Mouse (Mus musculus) forebrain, embryonic 14.5 days (tissue): ENCODE results near the gene Foxn3. TPM values are rescaled to one million over a fixed set of nuclear protein-coding genes. Genes with fewer than 3 reads are reported as not detected.

Experiments
- ATAC-seq: fragments of 200-750 bp; cut with Nextera tagmentation; 2 replicates; pipeline ENCODE4 v1.8.0; 2017; ENCODE audit warnings: mild to moderate bottlenecking, moderate library complexity
- DNase-seq: peaks from one replicate; pipeline ENCODE4 v3.0.0-alpha.2; 2015; ENCODE audit warnings: low spot score
- H3K27ac ChIP-seq: fragments of 300-500 bp; sonication (generic); 2 replicates; pipeline ENCODE4 v1.5.1; 2014; ENCODE audit warnings: low read depth, mild to moderate bottlenecking, control low read depth, low read length, moderate library complexity
- H3K27me3 ChIP-seq: fragments of 300-500 bp; sonication (generic); replicated peaks from 2 replicates; pipeline ENCODE4 v1.6.1; 2014; ENCODE audit warnings: low read length, control low read depth, mixed read lengths; ENCODE audit not compliant: control insufficient read depth, insufficient read depth
- H3K36me3 ChIP-seq: fragments of 300-500 bp; sonication (generic); 2 replicates; pipeline ENCODE4 v1.6.1; 2014; ENCODE audit warnings: low read length, control low read depth; ENCODE audit not compliant: control insufficient read depth, insufficient read depth
- H3K4me1 ChIP-seq: fragments of 300-500 bp; sonication (generic); 2 replicates; pipeline ENCODE4 v1.6.1; 2014; ENCODE audit warnings: antibody characterized with exemption, low read length, control low read depth; ENCODE audit not compliant: control insufficient read depth, insufficient read depth
- H3K4me2 ChIP-seq: fragments of 300-500 bp; sonication (generic); 2 replicates; pipeline ENCODE4 v1.6.1; 2014; ENCODE audit warnings: mild to moderate bottlenecking, control low read depth, low read length
- H3K4me3 ChIP-seq: fragments of 300-500 bp; sonication (generic); 2 replicates; pipeline ENCODE4 v1.5.1; 2014; ENCODE audit warnings: low read depth, low read length, control low read depth
- H3K9ac ChIP-seq: fragments of 300-500 bp; sonication (generic); 2 replicates; pipeline ENCODE4 v1.6.1; 2014; ENCODE audit warnings: mild to moderate bottlenecking, low read length, control low read depth, moderate library complexity
- H3K9me3 ChIP-seq: fragments of 300-500 bp; sonication (generic); replicated peaks from 2 replicates; pipeline ENCODE4 v1.6.1; 2016; ENCODE audit warnings: low read length, control low read depth, mixed read lengths; ENCODE audit not compliant: control insufficient read depth
- WGBS: fragments of 180-500 bp; shearing (Covaris S2); extraction: QIAGEN DNeasy Blood & Tissue Kit; methylation state at CpG from one replicate; pipeline ENCODE4 v1.1.7; 2014; 5-methylcytosine and 5-hydroxymethylcytosine counted together
- polyA plus RNA-seq: library from polyadenylated mRNA; unstranded; fragments of >200 nt; fragmentation: Nextera tagmentation; extraction: Ambion mirVana; gene quantifications from 2 replicates; pipeline ENCODE4 v1.2.1, GENCODE M21; 2014

The Foxn3 gene
- polyA plus RNA-seq, 1 experiment from 2014 or later = 61.6 TPM

- no peak overlapping the region for H3K4me3 ChIP-seq
Observed at GRCm38 (mm10) chr12:99457521-99458205, 105.7 kb downstream of the Foxn3 start.

DNA sequence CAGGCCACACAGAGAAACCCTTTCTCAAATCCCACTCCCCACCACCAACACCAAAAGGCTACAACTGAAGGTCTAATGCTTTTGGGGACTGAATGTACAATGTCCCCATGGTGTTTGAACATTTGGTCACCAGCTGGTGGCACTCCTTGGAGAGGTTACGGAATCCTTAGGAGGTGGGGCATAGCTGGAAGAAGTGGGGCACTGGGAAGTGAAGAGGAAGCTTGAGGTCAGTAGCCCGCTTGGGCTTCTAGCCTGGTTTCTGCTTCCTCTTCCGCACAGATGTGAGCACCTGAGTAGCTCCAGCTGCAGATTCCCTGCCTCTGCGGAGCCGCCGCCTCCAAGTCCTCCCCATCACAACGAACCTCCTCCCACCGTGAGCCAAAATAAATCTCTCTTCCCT is 107.8 kb downstream of the Foxn3 start:
- H3K4me3 ChIP-seq = no peak overlapping the region
- peaks cover 14% of the 10 kb centered on the region for H3K4me1 ChIP-seq
- ATAC-seq (no peak), DNase-seq (no peak)
- H3K9me3 ChIP-seq = no peaks in the 10 kb centered on the region
- no peak overlapping the region for H3K27ac ChIP-seq
- H3K36me3 ChIP-seq = no peaks in the 10 kb centered on the region
- no peak overlapping the region for H3K4me2 ChIP-seq
- H3K9ac ChIP-seq = no peak overlapping the region
- WGBS = 96% methylated on average over 8 of the region's 8 CpGs
- H3K27me3 ChIP-seq = no peaks in the 10 kb centered on the region

More at GRCm38 (mm10) chr12:99457521-99458205, 105.7 kb downstream of the Foxn3 start:
- H3K4me2 ChIP-seq = peak overlapping the region; percentile 16; the same call in 1 of the 2 replicates
- ATAC-seq (peak; percentile 85), DNase-seq (peak; percentile 83)
- no peaks in the 10 kb centered on the region for H3K9me3 ChIP-seq
- H3K27ac ChIP-seq = peak overlapping the region; percentile 55
- H3K27me3 ChIP-seq = no peaks in the 10 kb centered on the region
- peaks cover 14% of the 10 kb centered on the region for H3K4me1 ChIP-seq
- 58% methylated on average over 10 of the region's 10 CpGs for WGBS
- H3K9ac ChIP-seq = no peak overlapping the region
- H3K36me3 ChIP-seq = no peaks in the 10 kb centered on the region

- no peak for ATAC-seq
- 71% methylated on average over 9 of the region's 9 CpGs for WGBS
- no peak overlapping the region for H3K4me3 ChIP-seq
Observed at GRCm38 (mm10) chr12:99454394-99454793, 109.0 kb downstream of the Foxn3 start.

DNA sequence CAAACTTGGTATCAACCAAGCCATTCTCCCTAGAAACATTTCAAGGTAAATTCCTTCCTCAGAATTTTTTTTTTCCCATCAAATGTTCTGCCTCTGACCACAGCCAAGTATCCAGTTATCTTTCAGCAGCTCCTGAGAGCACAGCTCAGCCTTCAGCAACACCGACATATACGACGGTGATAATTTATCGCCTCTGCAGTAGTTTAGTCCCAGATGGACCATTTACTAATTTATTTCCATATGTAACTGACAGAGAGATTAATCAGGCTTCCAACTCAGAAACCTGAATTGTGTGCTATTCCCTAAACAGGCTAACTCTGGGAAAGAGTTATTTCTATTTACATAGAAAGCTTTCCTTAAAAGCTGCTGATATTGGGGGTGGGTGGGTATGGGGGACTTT is 109.6 kb downstream of the Foxn3 start:
- 97% methylated on average over 4 of the region's 4 CpGs for WGBS
- no peak for DNase-seq
- no peak overlapping the region for H3K27ac ChIP-seq

More at GRCm38 (mm10) chr12:99454394-99454793, 109.0 kb downstream of the Foxn3 start:
- H3K27me3 ChIP-seq = no peaks in the 10 kb centered on the region
- no peaks in the 10 kb centered on the region for H3K9me3 ChIP-seq
- no peak overlapping the region for H3K4me2 ChIP-seq
- no peak overlapping the region for H3K27ac ChIP-seq
- H3K36me3 ChIP-seq = no peaks in the 10 kb centered on the region
- peaks cover 14% of the 10 kb centered on the region for H3K4me1 ChIP-seq
- DNase-seq = no peak
- H3K9ac ChIP-seq = no peak overlapping the region

DNA sequence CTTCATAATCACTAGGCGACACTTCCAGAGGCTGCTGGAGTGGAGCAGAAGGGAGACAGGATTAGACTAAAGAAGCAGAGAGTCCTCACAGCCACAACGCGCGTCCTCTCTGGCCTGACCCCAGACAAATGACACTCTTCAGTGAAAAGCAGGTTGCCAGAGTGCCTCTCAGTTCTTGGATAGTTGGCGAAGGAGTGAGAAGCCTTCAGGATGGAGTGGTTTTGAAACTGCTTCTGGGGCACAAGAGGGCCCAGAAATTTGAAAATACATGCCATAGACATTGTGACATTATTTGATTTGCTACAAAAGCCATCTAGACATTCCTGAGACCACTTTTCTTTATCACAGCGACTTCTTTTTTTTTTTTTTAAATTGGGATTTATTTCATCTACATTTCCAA is 113.3 kb downstream of the Foxn3 start:
- WGBS = 93% methylated on average over 6 of the region's 6 CpGs
- Histone ChIP-seq H3K9ac (no peak overlapping the region), H3K4me1 (no peaks in the 10 kb centered on the region), H3K27ac (no peak overlapping the region), H3K4me2 (no peak overlapping the region), H3K4me3 (no peak overlapping the region), H3K27me3 (no peaks in the 10 kb centered on the region), H3K36me3 (0 out of 2 replicates have a peak, but pooled peaks cover 2% of the 10 kb centered on the region), H3K9me3 (no peaks in the 10 kb centered on the region)
- DNase-seq = no peak
- no peak for ATAC-seq

More for the DNA sequence above, 109.6 kb downstream of the Foxn3 start:
- Histone ChIP-seq H3K9me3 (no peaks in the 10 kb centered on the region), H3K27me3 (no peaks in the 10 kb centered on the region), H3K4me2 (no peak overlapping the region), H3K4me1 (peaks cover 14% of the 10 kb centered on the region), H3K36me3 (no peaks in the 10 kb centered on the region), H3K9ac (no peak overlapping the region), H3K4me3 (no peak overlapping the region)
- ATAC-seq = no peak

DNA sequence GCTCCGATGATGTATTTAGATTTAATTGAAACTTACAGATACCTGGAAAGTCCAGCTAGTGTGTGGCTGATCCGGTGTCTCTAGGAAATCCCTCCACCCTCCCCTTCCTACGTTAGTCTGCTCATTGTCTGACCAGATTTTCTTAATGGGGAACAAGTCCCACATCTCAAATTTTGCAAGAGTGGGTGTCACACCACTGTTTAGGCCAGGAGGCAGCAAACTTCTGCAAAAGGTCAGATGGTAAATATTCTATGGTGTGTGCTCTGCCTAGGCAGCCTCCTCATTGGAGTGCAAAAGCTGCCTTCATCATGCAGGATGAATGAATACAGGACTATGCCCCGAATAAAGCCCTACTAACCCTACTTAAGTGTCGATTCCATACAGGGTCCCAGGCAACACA is 115.6 kb downstream of the Foxn3 start:
- Histone ChIP-seq H3K4me3 (no peak overlapping the region), H3K4me1 (no peaks in the 10 kb centered on the region), H3K27me3 (no peaks in the 10 kb centered on the region), H3K27ac (no peak overlapping the region), H3K36me3 (0 out of 2 replicates have a peak, but pooled peaks cover 2% of the 10 kb centered on the region), H3K4me2 (no peak overlapping the region), H3K9ac (no peak overlapping the region), H3K9me3 (no peaks in the 10 kb centered on the region)
- no peak for ATAC-seq
- no peak for DNase-seq
- 88% methylated on average over 5 of the region's 5 CpGs for WGBS

- WGBS = 89% methylated on average over 6 of the region's 6 CpGs
- no peak overlapping the region for H3K9ac ChIP-seq
- DNase-seq (no peak), ATAC-seq (no peak)
- no peaks in the 10 kb centered on the region for H3K27me3 ChIP-seq
- no peak overlapping the region for H3K4me2 ChIP-seq
- no peak overlapping the region for H3K4me3 ChIP-seq
- H3K27ac ChIP-seq = no peak overlapping the region
- H3K4me1 ChIP-seq = no peaks in the 10 kb centered on the region
- H3K36me3 ChIP-seq = 0 out of 2 replicates have a peak, but pooled peaks cover 2% of the 10 kb centered on the region
- no peaks in the 10 kb centered on the region for H3K9me3 ChIP-seq
Observed at GRCm38 (mm10) chr12:99445018-99445674, 118.2 kb downstream of the Foxn3 start.

DNA sequence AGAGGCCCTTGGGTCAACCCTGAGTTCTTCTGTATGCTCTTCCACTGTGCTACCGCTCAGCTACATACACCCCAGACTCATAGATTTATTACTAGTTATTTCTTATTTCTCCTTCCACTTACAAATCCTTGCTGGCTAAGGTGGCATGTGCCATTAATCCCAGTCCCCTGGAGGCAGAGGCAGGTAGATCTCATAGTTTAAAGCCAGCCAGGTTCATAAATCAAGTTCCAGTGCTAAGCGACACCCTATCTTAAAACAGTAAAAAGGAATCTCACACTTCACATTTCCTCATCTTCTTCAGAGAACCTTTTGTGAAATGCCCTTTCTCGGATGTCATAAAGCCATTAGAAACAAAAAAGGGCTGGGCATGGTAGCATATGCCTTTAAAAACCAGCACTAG is 120.6 kb downstream of the Foxn3 start:
- WGBS = 95% methylated on average over 3 of the region's 3 CpGs
- H3K4me1 ChIP-seq = no peaks in the 10 kb centered on the region
- H3K4me3 ChIP-seq = no peak overlapping the region
- H3K27me3 ChIP-seq = no peaks in the 10 kb centered on the region
- ATAC-seq = no peak
- DNase-seq = no peak
- no peak overlapping the region for H3K27ac ChIP-seq
- H3K4me2 ChIP-seq = no peak overlapping the region
- H3K9ac ChIP-seq = no peak overlapping the region
- H3K9me3 ChIP-seq = no peaks in the 10 kb centered on the region
- no peaks in the 10 kb centered on the region for H3K36me3 ChIP-seq

DNA sequence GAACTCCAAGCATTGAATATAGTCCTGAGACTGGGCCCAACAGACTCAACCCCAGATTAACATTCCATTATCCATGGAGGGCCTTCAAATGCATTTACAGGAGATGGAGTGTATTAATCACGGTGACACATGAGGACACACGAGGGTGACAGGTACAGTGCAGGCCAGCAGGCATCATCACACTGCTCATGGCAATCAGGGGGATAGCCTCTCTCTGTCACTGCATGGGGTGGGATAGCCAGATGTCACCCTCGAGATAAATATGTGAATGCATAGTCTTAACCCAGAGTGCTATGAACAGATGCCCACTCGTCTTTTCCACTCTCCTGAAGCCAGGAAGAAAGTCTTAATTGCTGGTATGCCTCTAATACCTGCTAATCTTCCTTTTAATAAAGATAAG is 122.4 kb downstream of the Foxn3 start:
- 75% methylated on average over 4 of the region's 4 CpGs for WGBS
- no peak overlapping the region for H3K4me3 ChIP-seq
- no peaks in the 10 kb centered on the region for H3K4me1 ChIP-seq
- no peak for ATAC-seq
- H3K27me3 ChIP-seq = no peaks in the 10 kb centered on the region
- no peak for DNase-seq
- H3K27ac ChIP-seq = no peak overlapping the region
- H3K36me3 ChIP-seq = no peaks in the 10 kb centered on the region
- H3K9ac ChIP-seq = no peak overlapping the region
- H3K9me3 ChIP-seq = no peaks in the 10 kb centered on the region
- no peak overlapping the region for H3K4me2 ChIP-seq
